ENCODE assay signal across 12 mouse cellular contexts in the genomic region with DNA sequence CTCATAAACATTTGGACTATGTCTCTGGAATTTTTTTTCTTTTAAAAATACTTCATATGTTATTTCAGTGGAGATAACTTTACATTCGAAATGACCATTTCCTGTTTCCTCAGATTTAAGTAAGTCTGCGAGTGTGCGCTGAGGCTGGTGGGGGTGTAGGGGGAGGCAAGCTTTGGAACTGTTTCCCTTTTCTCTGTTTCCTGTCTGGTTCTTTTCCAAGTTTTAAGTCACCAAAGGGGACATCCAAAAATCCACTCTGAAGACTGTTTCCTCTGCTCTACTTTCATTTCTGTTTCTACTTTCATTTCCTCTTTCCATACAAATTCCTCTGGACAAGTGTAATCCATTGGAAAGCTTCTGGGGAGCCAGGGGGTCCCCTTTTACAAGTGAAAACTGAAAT. TPM values are rescaled to one million over a fixed set of nuclear protein-coding genes. Genes with fewer than 3 reads are reported as not detected.
DNase-seq lines count a peak whose midpoint lies in the region; ATAC-seq and TF ChIP-seq lines count a peak whose summit lies in the region.
"Had no signal": no experiment of that assay in that cellular context is flagged by ENCODE, and none has a peak within 500 bp of the region (broad histone marks: within the 10 kb centered on the region; RNA-seq: fewer than 3 reads in every experiment).

No protein-coding gene starts in this region.

- no peak overlapping the region for H3K4me3 ChIP-seq in layer of hippocampus, adult 2 months
- H3K4me3 ChIP-seq in heart, embryonic 14.5 days (ENCODE audit: control insufficient read depth in 1 of 2, insufficient read depth in 1 of 2, low read depth in 1 of 2, low read length in 2 of 2) = no peak overlapping the region
- peak overlapping the region; percentile 32 for H3K4me3 ChIP-seq in lung, adult 2 months (replicated peaks; ENCODE audit: extremely low read depth, low read depth, low read length)
- H3K4me3 ChIP-seq in stomach, embryonic 16.5 days (replicated peaks; ENCODE audit: low read length) = no peak overlapping the region
- H3K4me3 ChIP-seq in cerebellum, adult 2 months (replicated peaks; ENCODE audit: insufficient read depth, low read depth, low read length) = no peak overlapping the region
- no peak overlapping the region for H3K4me3 ChIP-seq in neural tube, embryonic 15.5 days (replicated peaks)
- H3K4me3 ChIP-seq: forebrain, embryonic 15.5 days had no signal

- intact Hi-C loops in gastrocnemius, postnatal 14 days (cut with DNase I; ENCODE audit: low total_unique reads) = no loop called here

- H3K27ac ChIP-seq in layer of hippocampus, adult 2 months = 0 out of 2 replicates have a peak overlapping the region, but pooled peaks have one; percentile 36
- peak overlapping the region; percentile 25 to 67; a peak in 3 of 4 replicates for H3K27ac ChIP-seq in heart, embryonic 14.5 days (replicated peaks in 1 of 2; ENCODE audit: control insufficient read depth in 1 of 2, insufficient read depth in 1 of 2, low read depth in 2 of 2, low read length in 2 of 2)
- 0 out of 2 replicates have a peak overlapping the region, but pooled peaks have one; percentile 1 for H3K27ac ChIP-seq in stomach, embryonic 16.5 days (ENCODE audit: low read length)
- H3K27ac ChIP-seq in cerebellum, adult 2 months (ENCODE audit: insufficient read depth, low read length) = no peak overlapping the region
- no peak overlapping the region for H3K27ac ChIP-seq in neural tube, embryonic 15.5 days (replicated peaks)
- H3K27ac ChIP-seq: forebrain, embryonic 15.5 days had no signal

- no peaks in the 10 kb centered on the region for H3K27me3 ChIP-seq in heart, embryonic 14.5 days (ENCODE audit: control insufficient read depth, insufficient read depth, low read length)
- no peaks in the 10 kb centered on the region for H3K27me3 ChIP-seq in stomach, embryonic 16.5 days (ENCODE audit: control insufficient read depth, insufficient read depth, low read length)
- no peaks in the 10 kb centered on the region for H3K27me3 ChIP-seq in cerebellum, adult 2 months (ENCODE audit: control insufficient read depth, insufficient read depth, low read length)
- H3K27me3 ChIP-seq in neural tube, embryonic 15.5 days (replicated peaks) = no peaks in the 10 kb centered on the region
- H3K27me3 ChIP-seq: forebrain, embryonic 15.5 days had no signal

- H3K9me3 ChIP-seq in heart, embryonic 14.5 days (ENCODE audit: control insufficient read depth, low read length) = no peaks in the 10 kb centered on the region
- H3K9me3 ChIP-seq in stomach, embryonic 16.5 days (replicated peaks; ENCODE audit: control insufficient read depth, low read length) = no peaks in the 10 kb centered on the region
- no peaks in the 10 kb centered on the region for H3K9me3 ChIP-seq in neural tube, embryonic 15.5 days (replicated peaks)
- H3K9me3 ChIP-seq: forebrain, embryonic 15.5 days had no signal

- no peak for DNase-seq in layer of hippocampus, adult 2 months (ENCODE audit: low spot score in 2 of 2)
- DNase-seq in layer of hippocampus, postnatal 10 days (ENCODE audit: low spot score in 2 of 2) = no peak
- DNase-seq in lung, adult 2 months = no peak
- no peak for DNase-seq in cerebellum, adult 2 months
- no peak for DNase-seq in gastrocnemius, postnatal 14 days

- H3K4me1 ChIP-seq in heart, embryonic 14.5 days (ENCODE audit: control insufficient read depth in 2 of 2, insufficient read depth in 2 of 2, low read length in 2 of 2) = peaks cover 0 to 3% of the 10 kb centered on the region in 2 experiments; a peak in 1 of 4 replicates
- no peaks in the 10 kb centered on the region; the same call in 1 of the 2 replicates for H3K4me1 ChIP-seq in lung, adult 2 months (ENCODE audit: control insufficient read depth, insufficient read depth, low read length)
- no peaks in the 10 kb centered on the region for H3K4me1 ChIP-seq in stomach, embryonic 16.5 days (ENCODE audit: control insufficient read depth, insufficient read depth, low read length)
- H3K4me1 ChIP-seq in cerebellum, adult 2 months (ENCODE audit: control insufficient read depth, insufficient read depth, low read length) = no peaks in the 10 kb centered on the region
- no peaks in the 10 kb centered on the region for H3K4me1 ChIP-seq in neural tube, embryonic 15.5 days
- H3K4me1 ChIP-seq: forebrain, embryonic 15.5 days had no signal

- no peak for TF ChIP-seq CTCF in layer of hippocampus, adult 2 months (conservative IDR thresholded peaks at IDR 0.05)
- no peak for TF ChIP-seq CTCF in lung, adult 2 months (IDR thresholded peaks at IDR 0.05; ENCODE audit: insufficient read depth, low read length)
- no peak for TF ChIP-seq CTCF in cerebellum, adult 2 months (IDR thresholded peaks at IDR 0.05; ENCODE audit: borderline replicate concordance, insufficient read depth, low read depth, low read length)

- no peak overlapping the region for H3K9ac ChIP-seq in heart, embryonic 14.5 days (ENCODE audit: low read length)
- no peak overlapping the region for H3K9ac ChIP-seq in stomach, embryonic 16.5 days (ENCODE audit: low read length)
- no peak overlapping the region for H3K9ac ChIP-seq in neural tube, embryonic 15.5 days (replicated peaks)
- H3K9ac ChIP-seq: forebrain, embryonic 15.5 days had no signal

- TF ChIP-seq POLR2A in lung, adult 2 months (IDR thresholded peaks at IDR 0.05; ENCODE audit: borderline replicate concordance, extremely low read depth, low read depth, low read length) = no peak
- no peak for TF ChIP-seq POLR2A in cerebellum, adult 2 months (IDR thresholded peaks at IDR 0.05; ENCODE audit: borderline replicate concordance, insufficient read depth, low read length)

- WGBS in heart, embryonic 14.5 days = 50% methylated on average over 3 of the region's 3 CpGs
- 21% methylated on average over 3 of the region's 3 CpGs for WGBS in lung, adult 2 months
- 35% methylated on average over 3 of the region's 3 CpGs for WGBS in stomach, embryonic 16.5 days
- WGBS in cerebellum, adult 2 months = 75% methylated on average over 3 of the region's 3 CpGs
- 82% methylated on average over 3 of the region's 3 CpGs for WGBS in neural tube, embryonic 15.5 days

- no peaks in the 10 kb centered on the region for H3K36me3 ChIP-seq in heart, embryonic 14.5 days (ENCODE audit: control insufficient read depth, insufficient read depth, low read length)
- no peaks in the 10 kb centered on the region for H3K36me3 ChIP-seq in stomach, embryonic 16.5 days (ENCODE audit: control insufficient read depth, insufficient read depth, low read length)
- H3K36me3 ChIP-seq in neural tube, embryonic 15.5 days = no peaks in the 10 kb centered on the region
- H3K36me3 ChIP-seq: forebrain, embryonic 15.5 days had no signal

- no peak for ATAC-seq in heart, embryonic 14.5 days (ENCODE audit: insufficient number of reproducible peaks, insufficient read depth, low FRiP score, low read depth)
- no peak for ATAC-seq in stomach, embryonic 16.5 days (ENCODE audit: insufficient read depth, low FRiP score)
- ATAC-seq in neural tube, embryonic 15.5 days (ENCODE audit: low FRiP score) = no peak
- ATAC-seq: forebrain, embryonic 15.5 days; hindbrain, embryonic 16.5 days had no signal

- no peak overlapping the region for H3K4me2 ChIP-seq in heart, embryonic 14.5 days (ENCODE audit: low read length)
- H3K4me2 ChIP-seq in stomach, embryonic 16.5 days (ENCODE audit: low read depth, low read length) = 0 out of 2 replicates have a peak overlapping the region, but pooled peaks have one; percentile 10
- H3K4me2 ChIP-seq in neural tube, embryonic 15.5 days = no peak overlapping the region
- H3K4me2 ChIP-seq: forebrain, embryonic 15.5 days had no signal

RNA-seq across cellular contexts. Expression of a gene that starts 3.4 kb away (rescaled TPM):
- total RNA-seq in layer of hippocampus, adult 2 months (2021) = not detected
- not detected for total RNA-seq in layer of hippocampus, postnatal 10 days (2021)
- polyA plus RNA-seq in heart, embryonic 14.5 days (2014; fragmentation: Nextera tagmentation; extraction: Ambion mirVana) = 0.36 TPM in 1 of 2 replicates, not detected in the other
- not detected in 2 replicates for polyA plus RNA-seq in lung, adult 2 months (2012; rRNA removed)
- polyA plus RNA-seq in stomach, embryonic 16.5 days (2015; fragmentation: Nextera tagmentation; extraction: Ambion mirVana) = 0.65 and 0.94 TPM in 2 replicates
- polyA plus RNA-seq in cerebellum, adult 2 months (2012; rRNA removed) = not detected in 2 replicates
- not detected for total RNA-seq in gastrocnemius, postnatal 14 days (2021)
- 0.65 TPM in 1 of 2 replicates, not detected in the other for polyA plus RNA-seq in neural tube, embryonic 15.5 days (2015; fragmentation: Nextera tagmentation; extraction: Ambion mirVana)
- total RNA-seq: left cerebral cortex, adult 8-10 months had no signal
- polyA plus RNA-seq: hindbrain, embryonic 16.5 days; urinary bladder, adult 2 months had no signal

RNA-seq across cellular contexts. Expression of a gene that starts 18.9 kb away (rescaled TPM):
- total RNA-seq in layer of hippocampus, adult 2 months (2021) = 10 to 100 TPM; 41.8 to 46.2 TPM
- total RNA-seq in layer of hippocampus, postnatal 10 days (2021) = 10 to 100 TPM; 49.1 to 52.0 TPM
- polyA plus RNA-seq in heart, embryonic 14.5 days (2014; fragmentation: Nextera tagmentation; extraction: Ambion mirVana) = 38.6 and 46.2 TPM in 2 replicates
- 2.2 and 4.1 TPM in 2 replicates for polyA plus RNA-seq in lung, adult 2 months (2012; rRNA removed)
- 49.4 and 63.0 TPM in 2 replicates for polyA plus RNA-seq in stomach, embryonic 16.5 days (2015; fragmentation: Nextera tagmentation; extraction: Ambion mirVana)
- polyA plus RNA-seq in cerebellum, adult 2 months (2012; rRNA removed) = 21.0 and 22.6 TPM in 2 replicates
- total RNA-seq in gastrocnemius, postnatal 14 days (2021) = 10 to 100 TPM; 15.2 to 21.2 TPM
- polyA plus RNA-seq in neural tube, embryonic 15.5 days (2015; fragmentation: Nextera tagmentation; extraction: Ambion mirVana) = 51.8 and 53.6 TPM in 2 replicates

Comparison
In these comparisons a context has a peak if more than half of its experiments do, and no peak if none do; other contexts are left out.
1. H3K27ac ChIP-seq: peak in layer of hippocampus, adult 2 months (single experiment), heart, embryonic 14.5 days (2 of 2) and stomach, embryonic 16.5 days (single experiment); none in cerebellum, adult 2 months (single experiment) and neural tube, embryonic 15.5 days (single experiment).